Mouse (Mus musculus): Measurements from ENCODE around the gene Prpf31. TPM values are rescaled to one million over a fixed set of nuclear protein-coding genes. Genes with fewer than 3 reads are reported as not detected.
A peak's percentile ranks its signal among the peaks of the same experiment; 100 is the strongest.

Gene Prpf31
- polyA plus RNA-seq, 1 experiment from 2014 or later = 141 TPM

DNA sequence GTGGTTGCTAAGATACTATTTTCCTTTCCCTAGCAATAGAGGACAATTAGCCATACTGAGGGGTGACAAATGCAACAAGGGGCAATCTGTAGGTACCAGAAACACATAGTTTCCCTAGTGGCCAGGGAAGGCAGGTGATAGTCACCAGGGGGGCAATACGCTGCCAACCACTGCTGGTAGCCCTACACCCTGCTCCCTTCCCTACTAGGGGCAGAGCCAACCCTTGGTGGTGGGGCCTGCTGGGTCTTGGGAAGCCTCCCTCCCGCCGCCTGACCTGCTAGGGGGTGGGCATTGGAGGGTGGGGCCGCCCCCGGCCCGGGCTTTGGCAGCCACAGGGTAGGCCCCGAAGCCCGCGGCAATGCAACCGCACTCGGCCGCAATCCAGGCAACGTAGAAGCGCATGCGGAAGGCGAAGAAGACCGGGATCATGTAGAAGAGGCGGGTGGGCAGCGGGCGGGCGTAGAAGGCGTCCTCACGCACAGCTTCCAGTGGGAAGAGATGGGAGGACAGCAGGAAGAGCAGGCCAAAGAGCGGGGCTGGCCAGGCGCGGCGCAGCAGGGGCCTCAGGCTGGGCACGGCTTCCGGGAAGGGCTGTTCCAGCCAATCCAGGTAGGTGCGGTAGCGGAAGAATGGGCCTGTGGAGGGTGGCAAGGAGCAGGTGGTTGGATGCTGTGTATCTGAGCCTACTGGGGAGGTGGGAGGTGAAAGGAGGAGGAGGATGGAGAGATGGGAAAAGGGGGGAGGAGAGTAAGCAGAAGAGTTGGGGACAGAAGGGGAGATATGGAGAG is 55.8 kb downstream of the Prpf31 start:
- peak; percentile 31; the same call in 1 of the 2 replicates for ATAC-seq (ENCODE audit: insufficient read depth, low FRiP score, low TSS enrichment)
- H3K4me3 ChIP-seq (ENCODE audit: low read depth, low read length) = no peak overlapping the region

DNA sequence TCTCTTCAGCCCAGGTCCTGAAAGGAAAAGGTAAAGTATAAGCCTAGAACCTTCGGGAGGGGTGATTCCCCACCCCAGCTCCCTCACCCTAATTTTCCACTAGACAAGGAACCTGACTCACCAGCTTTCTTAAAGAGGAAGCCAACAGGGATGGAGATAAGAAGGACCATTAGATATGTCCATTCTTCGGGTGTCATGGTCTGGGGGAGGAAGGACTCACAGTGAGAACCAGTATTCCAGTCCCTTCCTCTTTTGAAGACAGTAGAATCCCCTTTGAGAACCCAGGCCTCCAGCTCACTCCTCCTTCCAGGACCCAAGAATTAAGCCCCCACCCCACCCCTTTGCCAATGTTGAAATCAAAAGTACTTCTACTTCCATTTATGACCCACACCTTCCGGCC is 62.1 kb downstream of the Prpf31 start:
- Histone ChIP-seq H3K9me3 (ENCODE audit: control insufficient read depth, low read length) (no peaks in the 10 kb centered on the region), H3K4me3 (ENCODE audit: low read depth, low read length) (peak overlapping the region; percentile 53), H3K27me3 (ENCODE audit: control insufficient read depth, insufficient read depth, low read length) (no peaks in the 10 kb centered on the region), H3K4me2 (ENCODE audit: low read depth) (peak overlapping the region; percentile 78), H3K4me1 (ENCODE audit: control insufficient read depth, insufficient read depth, low read length) (0 out of 2 replicates have a peak, but pooled peaks cover 11% of the 10 kb centered on the region), H3K27ac (ENCODE audit: low read depth, low read length) (no peak overlapping the region), H3K36me3 (ENCODE audit: control insufficient read depth, insufficient read depth, low read length) (no peaks in the 10 kb centered on the region; the same call in 1 of the 2 replicates), H3K9ac (ENCODE audit: low read length) (peak overlapping the region; percentile 75)
- no peak for DNase-seq (ENCODE audit: low spot score)
- 42% methylated on average over 3 of the region's 3 CpGs for WGBS
- no peak for ATAC-seq (ENCODE audit: insufficient read depth, low FRiP score, low TSS enrichment)

More for the DNA sequence above, 55.8 kb downstream of the Prpf31 start:
- Histone ChIP-seq H3K36me3 (ENCODE audit: control insufficient read depth, insufficient read depth, low read length) (peaks cover 3% of the 10 kb centered on the region), H3K9me3 (ENCODE audit: control insufficient read depth, low read length) (no peaks in the 10 kb centered on the region), H3K4me2 (ENCODE audit: low read depth) (no peak overlapping the region), H3K27me3 (ENCODE audit: control insufficient read depth, insufficient read depth, low read length) (no peaks in the 10 kb centered on the region), H3K9ac (ENCODE audit: low read length) (no peak overlapping the region; the same call in 1 of the 2 replicates), H3K4me1 (ENCODE audit: control insufficient read depth, insufficient read depth, low read length) (peaks cover 4% of the 10 kb centered on the region), H3K27ac (ENCODE audit: low read depth, low read length) (no peak overlapping the region)
- WGBS = 82% methylated on average over 31 of the region's 31 CpGs
- DNase-seq (ENCODE audit: low spot score) = no peak

Small RNA genes lying within 50 kb of the gene (microRNA-seq; reads per million reads assigned to microRNA genes)
- gene Gm25100 (not detected), gene Mir3572 (3.6 reads per million, percentile 7 among the genes with 10 or more reads in this experiment)

Other genes with a start within 250 kb of the Prpf31 start
- 4.9 and 5.1 TPM in 2 replicates for gene Cacng8, start 239.3 kb upstream of the Prpf31 start, polyA plus RNA-seq (2014; fragmentation: Nextera tagmentation; extraction: Ambion mirVana)
- gene Cacng6, start 205.8 kb upstream of the Prpf31 start, polyA plus RNA-seq (2014; fragmentation: Nextera tagmentation; extraction: Ambion mirVana) = 1.4 and 1.6 TPM in 2 replicates
- not detected in 2 replicates for gene Tarm1, start 127.4 kb upstream of the Prpf31 start, polyA plus RNA-seq (2014; fragmentation: Nextera tagmentation; extraction: Ambion mirVana)
- 0.25 TPM in 1 of 2 replicates, not detected in the other for gene Oscar, start 13.8 kb upstream of the Prpf31 start, polyA plus RNA-seq (2014; fragmentation: Nextera tagmentation; extraction: Ambion mirVana)
- 417 and 419 TPM in 2 replicates for gene Ndufa3, start 12.6 kb upstream of the Prpf31 start, polyA plus RNA-seq (2014; fragmentation: Nextera tagmentation; extraction: Ambion mirVana)
- gene Tfpt, start 56 bp upstream of the Prpf31 start, polyA plus RNA-seq (2014; fragmentation: Nextera tagmentation; extraction: Ambion mirVana) = 35.7 and 36.7 TPM in 2 replicates
- gene Cnot3, start 15.3 kb downstream of the Prpf31 start, polyA plus RNA-seq (2014; fragmentation: Nextera tagmentation; extraction: Ambion mirVana) = 74.7 and 75.4 TPM in 2 replicates
- 16.9 and 18.2 TPM in 2 replicates for gene Leng1, start 35.9 kb downstream of the Prpf31 start, polyA plus RNA-seq (2014; fragmentation: Nextera tagmentation; extraction: Ambion mirVana)
- gene Tmc4, start 47.6 kb downstream of the Prpf31 start, polyA plus RNA-seq (2014; fragmentation: Nextera tagmentation; extraction: Ambion mirVana) = 2.7 and 3.3 TPM in 2 replicates
- gene Tsen34, start 62.9 kb downstream of the Prpf31 start, polyA plus RNA-seq (2014; fragmentation: Nextera tagmentation; extraction: Ambion mirVana) = 236 and 244 TPM in 2 replicates
- gene Mboat7, start 63.5 kb downstream of the Prpf31 start, polyA plus RNA-seq (2014; fragmentation: Nextera tagmentation; extraction: Ambion mirVana) = 30.2 and 33.5 TPM in 2 replicates
- 1,156 and 1,182 TPM in 2 replicates for gene Rps9, start 74.0 kb downstream of the Prpf31 start, polyA plus RNA-seq (2014; fragmentation: Nextera tagmentation; extraction: Ambion mirVana)
- 0.08 and 0.27 TPM in 2 replicates for gene Pirb, start 90.4 kb downstream of the Prpf31 start, polyA plus RNA-seq (2014; fragmentation: Nextera tagmentation; extraction: Ambion mirVana)
- not detected in 2 replicates for gene Gm15448, start 195.7 kb downstream of the Prpf31 start, polyA plus RNA-seq (2014; fragmentation: Nextera tagmentation; extraction: Ambion mirVana)
- not detected in 2 replicates for gene Pira2, start 215.1 kb downstream of the Prpf31 start, polyA plus RNA-seq (2014; fragmentation: Nextera tagmentation; extraction: Ambion mirVana)

All from neural tube, embryonic 11.5 days (tissue).